Mouse (Mus musculus): ENCODE results near the gene Cfap161.

DNA sequence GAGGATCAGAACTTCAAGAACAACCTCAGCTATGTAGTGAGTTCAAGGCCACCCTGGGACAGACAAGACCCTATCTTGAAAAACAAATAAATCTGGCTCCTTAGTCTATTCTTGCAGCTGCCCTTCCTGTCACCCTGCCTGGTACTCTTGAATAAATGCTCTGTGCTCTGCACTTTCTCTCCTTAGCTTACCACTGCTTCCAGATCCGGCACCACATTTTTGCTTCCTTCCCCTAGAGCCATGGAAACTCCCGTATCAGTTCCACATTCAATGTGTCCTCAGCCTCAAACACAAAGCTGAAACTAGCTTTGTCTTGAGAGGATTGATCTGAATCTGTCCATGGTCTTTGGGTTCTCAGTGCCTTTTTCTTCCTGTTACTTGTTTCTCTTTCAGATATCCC is 70.1 kb downstream of the Cfap161 start:
- no peak for TF ChIP-seq CTCF (IDR thresholded peaks at IDR 0.05; ENCODE audit: low read depth)
- no peak for TF ChIP-seq EP300 (optimal IDR thresholded peaks at IDR 0.05)
